Mouse (Mus musculus): Measurements from ENCODE around the gene Mdn1.

The Mdn1 gene

GRCm38 (mm10) chr4:32656918-32657662 lies at the start of gene Mdn1:
Gene Mdn1, plus strand, starts transcription at chr4:32657119.
- peak; percentile 92 to 96 for DNase-seq

- peak; percentile 100 for DNase-seq
Observed at GRCm38 (mm10) chr4:32615034-32615881, 41.7 kb upstream of the Mdn1 start, which contains the start of gene Casp8ap2. Gene Casp8ap2, plus strand, starts transcription at chr4:32615451.

GRCm38 (mm10) chr4:32621637-32622036 lies 35.3 kb upstream of the Mdn1 start:
- no peak for DNase-seq

GRCm38 (mm10) chr4:32651669-32652068 lies 5.2 kb upstream of the Mdn1 start:
- no peak for DNase-seq

GRCm38 (mm10) chr4:32656146-32656904 lies 594 bp upstream of the Mdn1 start:
- no peak for DNase-seq

GRCm38 (mm10) chr4:32665843-32666242 lies 8.9 kb downstream of the Mdn1 start:
- no peak for DNase-seq

- no peak for DNase-seq
Observed at GRCm38 (mm10) chr4:32668291-32668690, 11.4 kb downstream of the Mdn1 start.

GRCm38 (mm10) chr4:32669825-32670224 lies 12.9 kb downstream of the Mdn1 start:
- DNase-seq: no peak

- DNase-seq: no peak
Observed at GRCm38 (mm10) chr4:32674025-32674424, 17.1 kb downstream of the Mdn1 start.

GRCm38 (mm10) chr4:32677471-32677870 lies 20.6 kb downstream of the Mdn1 start:
- DNase-seq: no peak

GRCm38 (mm10) chr4:32680843-32681242 lies 23.9 kb downstream of the Mdn1 start:
- DNase-seq: no peak

- DNase-seq: peak; percentile 8 to 15
Observed at GRCm38 (mm10) chr4:32682471-32682870, 25.6 kb downstream of the Mdn1 start.

GRCm38 (mm10) chr4:32683061-32683582 lies 26.2 kb downstream of the Mdn1 start:
- DNase-seq: no peak

GRCm38 (mm10) chr4:32717733-32718132 lies 60.8 kb downstream of the Mdn1 start:
- no peak for DNase-seq

GRCm38 (mm10) chr4:32745394-32745793 lies 88.5 kb downstream of the Mdn1 start:
- no peak for DNase-seq

- no peak for DNase-seq
Observed at GRCm38 (mm10) chr4:32748396-32748795, 91.5 kb downstream of the Mdn1 start.

GRCm38 (mm10) chr4:32750711-32751110 lies 93.8 kb downstream of the Mdn1 start:
- DNase-seq: no peak

- no peak for DNase-seq
Observed at GRCm38 (mm10) chr4:32757430-32757829, 100.5 kb downstream of the Mdn1 start.

- DNase-seq: peak; percentile 38 to 40
Observed at GRCm38 (mm10) chr4:32767471-32767870, 110.6 kb downstream of the Mdn1 start.

- no peak for DNase-seq
Observed at GRCm38 (mm10) chr4:32768046-32768445, 111.1 kb downstream of the Mdn1 start.

GRCm38 (mm10) chr4:32770284-32770810 lies 113.4 kb downstream of the Mdn1 start:
- DNase-seq: no peak

- no peak for DNase-seq
Observed at GRCm38 (mm10) chr4:32779996-32780395, 123.1 kb downstream of the Mdn1 start.

GRCm38 (mm10) chr4:32787110-32787509 lies 130.2 kb downstream of the Mdn1 start:
- DNase-seq: no peak

Measured in kidney, adult 8-10 months (tissue).